Mouse (Mus musculus): ENCODE results near the gene Resp18. TPM values are rescaled to one million over a fixed set of nuclear protein-coding genes. Genes with fewer than 3 reads are reported as not detected.

Gene Resp18
- polyA plus RNA-seq, 1 experiment from 2014 or later = not detected

- Histone ChIP-seq H3K9me3 (ENCODE audit: low read length) (no peaks in the 10 kb centered on the region), H3K36me3 (replicated peaks; ENCODE audit: insufficient read depth, low read length) (no peaks in the 10 kb centered on the region), H3K4me2 (ENCODE audit: low read depth, low read length) (no peak overlapping the region), H3K4me1 (ENCODE audit: insufficient read depth) (no peaks in the 10 kb centered on the region), H3K27ac (ENCODE audit: low read depth) (no peak overlapping the region), H3K4me3 (ENCODE audit: low read depth, low read length) (no peak overlapping the region), H3K27me3 (ENCODE audit: insufficient read depth, low read length) (no peaks in the 10 kb centered on the region), H3K9ac (replicated peaks) (no peak overlapping the region)
- ATAC-seq (peak; percentile 29; the same call in 1 of the 2 replicates), DNase-seq (no peak)
- WGBS (ENCODE audit: insufficient replicate concordance) = 74% methylated on average over 7 of the region's 7 CpGs
- TF ChIP-seq CTCF (IDR thresholded peaks at IDR 0.05; ENCODE audit: low read depth) = no peak
- peak; percentile 35; the same call in 1 of the 2 replicates for TF ChIP-seq EP300 (IDR thresholded peaks at IDR 0.05; ENCODE audit: low read depth)
These were observed 6.7 kb upstream of the Resp18 start for GRCm38 (mm10) chr1:75284911-75285310.

GRCm38 (mm10) chr1:75283017-75283416 lies 4.8 kb upstream of the Resp18 start:
- WGBS (ENCODE audit: insufficient replicate concordance) = 74% methylated on average over 5 of the region's 5 CpGs
- no peak overlapping the region for H3K27ac ChIP-seq (ENCODE audit: low read depth)
- no peak overlapping the region for H3K4me3 ChIP-seq (ENCODE audit: low read depth, low read length)
- DNase-seq (no peak), ATAC-seq (no peak)
- H3K4me1 ChIP-seq (ENCODE audit: insufficient read depth) = no peaks in the 10 kb centered on the region
- H3K27me3 ChIP-seq (ENCODE audit: insufficient read depth, low read length) = peaks cover 4% of the 10 kb centered on the region; the same call in 1 of the 2 replicates
- H3K9me3 ChIP-seq (ENCODE audit: low read length) = no peaks in the 10 kb centered on the region
- H3K9ac ChIP-seq (replicated peaks) = no peak overlapping the region
- H3K4me2 ChIP-seq (ENCODE audit: low read depth, low read length) = no peak overlapping the region
- TF ChIP-seq CTCF (IDR thresholded peaks at IDR 0.05; ENCODE audit: low read depth) (no peak), EP300 (IDR thresholded peaks at IDR 0.05; ENCODE audit: low read depth) (no peak)
- H3K36me3 ChIP-seq (replicated peaks; ENCODE audit: insufficient read depth, low read length) = no peaks in the 10 kb centered on the region

GRCm38 (mm10) chr1:75277195-75278188 lies 723 bp downstream of the Resp18 start:
- no peaks in the 10 kb centered on the region for H3K36me3 ChIP-seq (replicated peaks; ENCODE audit: insufficient read depth, low read length)
- no peak overlapping the region for H3K4me3 ChIP-seq (ENCODE audit: low read depth, low read length)
- ATAC-seq = no peak
- H3K9ac ChIP-seq (replicated peaks) = no peak overlapping the region
- H3K9me3 ChIP-seq (ENCODE audit: low read length) = no peaks in the 10 kb centered on the region
- DNase-seq = peak; percentile 69
- peaks cover 4% of the 10 kb centered on the region; the same call in 1 of the 2 replicates for H3K27me3 ChIP-seq (ENCODE audit: insufficient read depth, low read length)
- H3K27ac ChIP-seq (ENCODE audit: low read depth) = no peak overlapping the region
- H3K4me1 ChIP-seq (ENCODE audit: insufficient read depth) = no peaks in the 10 kb centered on the region
- TF ChIP-seq EP300 (IDR thresholded peaks at IDR 0.05; ENCODE audit: low read depth) (no peak), CTCF (IDR thresholded peaks at IDR 0.05; ENCODE audit: low read depth) (no peak)
- WGBS (ENCODE audit: insufficient replicate concordance) = 5% methylated on average over 23 of the region's 23 CpGs
- no peak overlapping the region for H3K4me2 ChIP-seq (ENCODE audit: low read depth, low read length)

- H3K4me3 ChIP-seq (ENCODE audit: low read depth, low read length) = no peak within 1 kb of the TSS
- DNase-seq (no peak), ATAC-seq (no peak)
- WGBS (ENCODE audit: insufficient replicate concordance) = 16% methylated on average over 32 of the region's 32 CpGs
- H3K9me3 ChIP-seq (ENCODE audit: low read length) = no peaks in the 10 kb centered on the region
- H3K27me3 ChIP-seq (ENCODE audit: insufficient read depth, low read length) = peaks cover 25% of the 10 kb centered on the region
- no peak within 1 kb of the TSS for H3K27ac ChIP-seq (ENCODE audit: low read depth)
- no peaks in the 10 kb centered on the region for H3K36me3 ChIP-seq (replicated peaks; ENCODE audit: insufficient read depth, low read length)
- no peak for TF ChIP-seq CTCF (IDR thresholded peaks at IDR 0.05; ENCODE audit: low read depth)
- no peak for TF ChIP-seq EP300 (IDR thresholded peaks at IDR 0.05; ENCODE audit: low read depth)
- H3K9ac ChIP-seq (replicated peaks) = no peak within 1 kb of the TSS
- no peak within 1 kb of the TSS for H3K4me2 ChIP-seq (ENCODE audit: low read depth, low read length)
- no peaks in the 10 kb centered on the region for H3K4me1 ChIP-seq (ENCODE audit: insufficient read depth)
These were observed 13.9 kb downstream of the Resp18 start, which contains the start of gene Ptprn for GRCm38 (mm10) chr1:75264091-75264880. Gene Ptprn, minus strand, starts transcription at chr1:75264502.

GRCm38 (mm10) chr1:75262969-75263951 lies 15.0 kb downstream of the Resp18 start:
- Histone ChIP-seq H3K9ac (replicated peaks) (no peak overlapping the region), H3K27me3 (ENCODE audit: insufficient read depth, low read length) (peaks cover 25% of the 10 kb centered on the region), H3K4me3 (ENCODE audit: low read depth, low read length) (no peak overlapping the region), H3K36me3 (replicated peaks; ENCODE audit: insufficient read depth, low read length) (no peaks in the 10 kb centered on the region), H3K4me2 (ENCODE audit: low read depth, low read length) (no peak overlapping the region), H3K9me3 (ENCODE audit: low read length) (no peaks in the 10 kb centered on the region), H3K4me1 (ENCODE audit: insufficient read depth) (no peaks in the 10 kb centered on the region), H3K27ac (ENCODE audit: low read depth) (no peak overlapping the region)
- no peak for ATAC-seq
- 2% methylated on average over 40 of the region's 40 CpGs for WGBS (ENCODE audit: insufficient replicate concordance)
- TF ChIP-seq EP300 (IDR thresholded peaks at IDR 0.05; ENCODE audit: low read depth) (no peak), CTCF (IDR thresholded peaks at IDR 0.05; ENCODE audit: low read depth) (no peak)
- DNase-seq = peak; percentile 75

Measured in liver, postnatal 0 days (tissue).